Mouse (Mus musculus) olfactory bulb, adult 2 months (tissue): Measurements from ENCODE around the gene Ttc9b.

Experiments used
- CTCF ChIP-seq: fragments of 200-500 bp; IDR thresholded peaks from 2 replicates; pipeline ENCODE4 v1.5.1; 2012; ENCODE audit warnings: low read depth, mild to moderate bottlenecking, low read length, moderate library complexity; ENCODE audit not compliant: insufficient read depth
- POLR2A ChIP-seq: fragments of 200-500 bp; IDR thresholded peaks from 2 replicates; pipeline ENCODE4 v1.6.1; 2012; ENCODE audit warnings: mild to moderate bottlenecking, low read depth, low read length, moderate library complexity; ENCODE audit not compliant: insufficient read depth

- TF ChIP-seq CTCF (no peak), POLR2A (no peak)
These were observed 22.3 kb upstream of the Ttc9b start for GRCm38 (mm10) chr7:27631439-27631838.
